Mouse (Mus musculus) liver, adult 2 months (tissue): ENCODE data around the gene Ndufa7.
"Not testable (repeated sequence)": the region's sequence is repeated elsewhere in the genome, so short reads cannot be mapped to it uniquely, and the experiment has no call there.

Source experiments
- CTCF ChIP-seq: fragments of 200-500 bp; IDR thresholded peaks from 2 replicates; pipeline ENCODE4 v1.5.1; 2011; ENCODE audit warnings: low read depth, low read length, control low read depth
- POLR2A ChIP-seq: fragments of 200-500 bp; IDR thresholded peaks from 2 replicates; pipeline ENCODE4 v1.6.1; 2011; ENCODE audit warnings: low read length, control low read depth; ENCODE audit not compliant: insufficient read depth; ENCODE audit errors: extremely low read depth

GRCm38 (mm10) chr17:33875797-33876196 lies 51.4 kb downstream of the Ndufa7 start:
- peak; percentile 39 for TF ChIP-seq CTCF
- TF ChIP-seq POLR2A: not testable (repeated sequence)
